Mouse (Mus musculus) bone marrow, adult 2 months (tissue): ENCODE measurements around the gene Rft1. TPM values are rescaled to one million over a fixed set of nuclear protein-coding genes. Genes with fewer than 3 reads are reported as not detected.
A peak's percentile ranks its signal among the peaks of the same experiment; 100 is the strongest.

Experiments used
- H3K27ac ChIP-seq: fragments of 200-500 bp; 2 replicates; pipeline ENCODE4 v1.5.1; 2012; ENCODE audit warnings: low read depth, mild to moderate bottlenecking, control low read depth, inconsistent platforms, low read length; ENCODE audit not compliant: control insufficient read depth, poor library complexity, insufficient read depth
- H3K4me1 ChIP-seq: fragments of 200-500 bp; 2 replicates; pipeline ENCODE4 v1.6.1; 2011; ENCODE audit warnings: low read length; ENCODE audit not compliant: control insufficient read depth, insufficient read depth
- H3K4me3 ChIP-seq: fragments of 200-500 bp; replicated peaks from 2 replicates; pipeline ENCODE3; 2011; ENCODE audit warnings: mild to moderate bottlenecking, low read depth, low read length, control low read depth; ENCODE audit not compliant: control insufficient read depth
- CTCF ChIP-seq: fragments of 200-500 bp; IDR thresholded peaks from 2 replicates; pipeline ENCODE4 v1.5.1; 2011; ENCODE audit warnings: low read length, control low read depth; ENCODE audit not compliant: control insufficient read depth, insufficient read depth
- POLR2A ChIP-seq: fragments of 200-500 bp; IDR thresholded peaks from 2 replicates; pipeline ENCODE4 v1.6.1; 2011; ENCODE audit warnings: low read depth, mild to moderate bottlenecking, control low read depth, low read length, borderline replicate concordance; ENCODE audit not compliant: control insufficient read depth
- WGBS: fragments of 180-500 bp; shearing (Covaris S2); methylation state at CpG from one replicate; pipeline ENCODE4 v1.1.7; 2018; 5-methylcytosine and 5-hydroxymethylcytosine counted together
- polyA plus RNA-seq: library from polyadenylated mRNA; stranded (reverse); fragments of >200 nt; gene quantifications from 2 replicates; pipeline ENCODE4 v1.2.4, GENCODE M21; 2011; ENCODE audit warnings: low replicate concordance; ENCODE audit not compliant: missing spikeins, insufficient read depth, insufficient read length

Rft1 gene
- polyA plus RNA-seq, 1 experiment: 3.1 TPM

DNA sequence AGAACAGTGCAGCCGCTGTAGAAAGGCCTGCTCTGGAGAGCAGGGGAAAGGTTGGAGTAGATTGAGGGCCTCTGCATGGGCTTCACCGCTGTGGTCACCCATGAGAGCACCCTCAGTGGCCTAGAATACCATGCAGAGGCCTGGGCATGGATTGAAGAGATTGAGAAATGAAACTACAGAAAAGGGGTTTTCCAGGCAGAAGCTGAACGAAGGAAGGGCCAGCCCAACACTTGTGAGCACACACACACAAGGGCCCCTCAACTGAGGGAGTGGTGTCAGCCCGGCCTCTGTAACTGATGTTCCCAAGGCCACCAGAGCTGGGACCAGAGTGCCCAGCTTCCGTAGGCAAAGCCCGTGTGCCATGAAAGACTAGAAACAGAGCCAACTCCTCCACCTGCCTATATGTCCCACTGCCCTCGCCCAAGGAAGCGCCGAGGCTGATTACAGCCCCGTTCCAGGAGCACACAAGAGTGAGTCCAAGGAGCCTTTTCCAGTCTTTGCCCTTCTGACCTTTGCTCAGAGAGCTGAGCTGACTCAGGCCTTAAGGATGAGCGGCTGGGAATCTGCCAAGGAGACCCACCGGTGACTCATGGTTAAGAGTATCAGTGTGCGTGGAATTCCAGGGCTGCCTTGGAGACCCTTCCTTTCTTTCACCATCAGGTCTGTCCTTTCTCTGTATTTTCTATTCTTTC lies 18.8 kb upstream of the Rft1 start:
- WGBS: 79% methylated on average over 13 of the region's 13 CpGs
- H3K4me3 ChIP-seq: no peak overlapping the region

DNA sequence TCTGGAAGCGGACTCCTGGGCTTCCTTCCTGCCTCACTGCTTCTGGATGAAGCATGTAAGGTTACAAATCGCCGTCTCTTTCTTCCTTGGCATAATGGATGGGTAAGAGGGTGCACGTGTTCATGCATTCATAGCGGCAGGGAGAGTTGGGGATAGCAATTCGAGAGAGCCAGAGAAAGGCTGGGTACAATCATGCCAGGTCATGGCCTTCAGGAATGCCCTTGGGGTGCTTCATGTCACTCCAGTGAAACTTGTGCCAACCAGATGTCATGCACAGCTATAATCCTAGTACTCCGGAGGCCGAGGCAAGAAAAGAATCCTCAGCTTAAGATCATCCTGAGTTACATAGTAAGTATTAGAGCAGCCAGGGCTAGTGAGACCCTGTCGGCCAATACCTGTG lies 17.7 kb upstream of the Rft1 start:
- TF ChIP-seq POLR2A (no peak), CTCF (no peak)
- Histone ChIP-seq H3K27ac (no peak overlapping the region), H3K4me1 (peaks cover 10% of the 10 kb centered on the region), H3K4me3 (no peak overlapping the region)
- WGBS: 86% methylated on average over 9 of the region's 9 CpGs

More for the DNA sequence above, 18.8 kb upstream of the Rft1 start:
- TF ChIP-seq CTCF (no peak), POLR2A (no peak)
- Histone ChIP-seq H3K4me1 (peaks cover 10% of the 10 kb centered on the region), H3K27ac (peak overlapping the region; percentile 16)

DNA sequence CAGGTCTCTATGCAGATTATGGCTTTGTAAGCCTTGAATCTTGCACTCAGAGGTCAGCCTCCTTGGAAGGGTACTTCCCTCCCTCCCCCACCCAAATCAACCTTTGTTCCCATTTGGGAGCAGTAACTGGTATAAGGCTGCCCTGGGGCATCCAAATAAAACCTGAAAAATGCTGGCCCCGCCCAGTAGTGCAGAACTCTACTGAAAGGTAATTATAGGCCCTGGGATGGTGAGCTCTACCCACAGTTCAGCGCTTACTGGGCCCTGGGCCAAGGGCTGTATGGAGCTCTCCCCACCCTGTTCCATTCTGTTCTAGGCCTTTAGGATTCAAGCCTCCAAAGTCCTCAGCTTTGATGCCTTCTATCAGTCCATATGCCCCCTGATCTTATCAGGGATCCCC lies 17.1 kb upstream of the Rft1 start:
- no peak overlapping the region for H3K4me3 ChIP-seq
- no peak for TF ChIP-seq POLR2A
- no peak for TF ChIP-seq CTCF
- WGBS: 63% methylated on average over 2 of the region's 2 CpGs
- H3K27ac ChIP-seq: no peak overlapping the region
- peaks cover 7% of the 10 kb centered on the region; the same call in 1 of the 2 replicates for H3K4me1 ChIP-seq

DNA sequence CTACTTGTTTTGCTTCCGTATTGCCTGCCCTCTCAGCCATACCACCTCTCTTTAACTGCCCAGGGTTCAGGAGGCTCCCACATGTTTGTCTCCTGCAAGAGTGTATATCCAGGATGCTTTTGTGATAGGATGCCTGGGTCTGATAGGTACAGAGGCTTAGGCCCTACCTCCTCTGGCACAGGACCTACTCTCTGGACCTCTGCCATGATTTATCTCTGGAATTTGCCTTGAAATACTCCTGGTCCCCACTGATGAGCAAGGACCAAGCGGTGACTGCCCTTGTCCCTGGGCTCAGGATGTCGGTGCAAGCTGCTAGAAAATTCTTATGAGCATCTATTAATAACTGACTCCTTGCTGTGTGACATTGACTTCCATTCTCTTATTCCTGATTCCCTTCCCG lies 16.2 kb upstream of the Rft1 start:
- H3K4me3 ChIP-seq: no peak overlapping the region
- peaks cover 7% of the 10 kb centered on the region; the same call in 1 of the 2 replicates for H3K4me1 ChIP-seq
- TF ChIP-seq POLR2A (no peak), CTCF (no peak)
- no peak overlapping the region for H3K27ac ChIP-seq
- whole genome bisulfite sequencing: 81% methylated on average over 4 of the region's 4 CpGs

DNA sequence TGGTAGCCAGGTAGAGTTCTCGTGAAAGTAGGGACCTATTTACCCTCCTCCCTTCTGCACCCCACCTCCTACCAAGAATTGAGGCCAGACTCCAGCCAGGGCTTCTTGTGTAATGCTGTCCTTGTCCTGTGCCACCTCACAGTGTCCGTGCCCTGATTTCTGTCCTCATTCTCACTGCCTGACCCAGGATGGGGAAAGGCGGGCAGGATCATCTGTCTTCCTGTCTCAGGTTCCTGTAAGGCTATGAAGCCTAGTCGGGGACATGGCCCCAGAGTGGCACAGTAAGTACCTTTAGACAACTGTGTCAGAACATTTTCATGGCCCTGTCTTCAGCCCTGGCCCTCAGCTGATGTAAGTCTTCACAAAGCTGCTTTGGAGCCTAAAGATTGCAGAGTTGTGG lies 15.5 kb upstream of the Rft1 start:
- Histone ChIP-seq H3K4me1 (peaks cover 7% of the 10 kb centered on the region; the same call in 1 of the 2 replicates), H3K4me3 (no peak overlapping the region), H3K27ac (no peak overlapping the region)
- WGBS: 56% methylated on average over 4 of the region's 4 CpGs
- TF ChIP-seq CTCF: no peak
- TF ChIP-seq POLR2A: no peak

DNA sequence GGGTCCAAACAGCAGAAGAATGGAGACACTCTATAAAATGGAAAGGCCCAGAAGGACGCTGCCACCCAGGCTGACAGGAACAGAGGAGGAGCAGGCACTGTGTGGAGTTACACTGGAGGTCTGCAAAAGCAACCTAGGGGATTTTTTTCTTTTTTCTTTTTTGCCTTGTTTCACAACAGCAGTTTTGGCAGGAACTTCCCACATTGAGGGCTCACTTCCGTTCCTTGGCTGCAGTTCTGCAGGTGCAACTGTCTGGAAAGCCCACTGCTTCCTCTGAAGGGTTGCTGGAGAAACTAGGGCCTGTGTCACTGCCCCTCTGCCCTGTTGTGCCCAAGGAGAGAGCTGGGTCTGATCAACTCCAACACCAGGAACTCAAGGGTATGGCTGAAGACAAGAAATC lies 12.4 kb upstream of the Rft1 start:
- WGBS: 5% methylated on average over 2 of the region's 2 CpGs
- TF ChIP-seq POLR2A (no peak), CTCF (no peak)
- Histone ChIP-seq H3K4me3 (no peak overlapping the region), H3K27ac (peak overlapping the region; percentile 19; the same call in 1 of the 2 replicates), H3K4me1 (peaks cover 7% of the 10 kb centered on the region; the same call in 1 of the 2 replicates)

DNA sequence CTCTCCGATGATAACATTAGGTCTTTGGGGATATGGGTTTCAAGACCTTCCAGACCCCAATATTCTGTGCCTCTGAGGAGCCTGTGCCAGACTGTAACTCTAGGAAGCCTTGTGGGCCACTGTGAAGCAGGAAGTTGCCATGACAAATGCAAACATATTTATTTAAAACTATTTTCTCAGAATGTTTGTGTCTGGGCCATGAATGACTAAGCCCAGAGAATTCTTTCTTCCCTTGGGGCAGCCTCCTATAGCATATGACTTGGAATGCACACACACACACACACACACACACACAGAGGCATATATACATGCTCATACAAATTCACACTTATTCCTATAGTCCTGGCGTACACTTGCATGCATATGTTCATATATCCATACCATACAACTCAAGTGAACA lies 10.1 kb upstream of the Rft1 start:
- TF ChIP-seq POLR2A (no peak), CTCF (no peak)
- H3K4me1 ChIP-seq: peaks cover 7% of the 10 kb centered on the region; the same call in 1 of the 2 replicates
- WGBS: 79% methylated on average over 2 of the region's 2 CpGs
- no peak overlapping the region for H3K4me3 ChIP-seq
- H3K27ac ChIP-seq: no peak overlapping the region

DNA sequence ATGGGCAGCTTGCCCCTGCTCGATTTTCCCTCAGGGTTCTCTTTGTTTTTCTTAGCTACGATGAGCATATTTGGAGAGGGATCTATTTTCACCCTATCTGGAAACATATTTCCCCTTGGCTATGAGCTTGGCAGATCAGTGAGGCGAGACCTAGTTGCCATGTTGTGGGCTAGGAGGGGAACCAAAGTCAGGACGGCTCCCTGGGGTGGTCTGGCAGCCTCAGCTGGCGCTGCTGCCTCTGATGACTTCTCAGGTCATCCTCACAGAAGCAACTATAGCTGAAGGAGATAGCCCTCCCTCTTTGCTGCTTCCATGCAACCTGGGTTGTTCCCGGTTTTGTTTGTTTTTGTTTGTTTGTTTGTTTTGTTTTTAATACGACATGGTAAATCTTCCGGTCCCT lies 9.1 kb upstream of the Rft1 start:
- H3K4me3 ChIP-seq: no peak overlapping the region
- 63% methylated on average over 8 of the region's 8 CpGs for WGBS
- no peak overlapping the region for H3K27ac ChIP-seq
- H3K4me1 ChIP-seq: peaks cover 7% of the 10 kb centered on the region; the same call in 1 of the 2 replicates
- TF ChIP-seq POLR2A (no peak), CTCF (no peak)
